Mouse (Mus musculus): ENCODE results near the gene Tnrc18.

The Tnrc18 gene

GRCm38 (mm10) chr5:142776080-142776479, 41.4 kb downstream of the Tnrc18 start:
- no peak for DNase-seq (ENCODE audit: low spot score)

- DNase-seq (ENCODE audit: low spot score): no peak
These were observed 42.7 kb downstream of the Tnrc18 start for GRCm38 (mm10) chr5:142774771-142775170.

GRCm38 (mm10) chr5:142771964-142772363, 45.5 kb downstream of the Tnrc18 start:
- DNase-seq (ENCODE audit: low spot score): peak; percentile 51

GRCm38 (mm10) chr5:142771034-142771433, 46.4 kb downstream of the Tnrc18 start:
- DNase-seq (ENCODE audit: low spot score): no peak

- DNase-seq (ENCODE audit: low spot score): no peak
These were observed 47.8 kb downstream of the Tnrc18 start for GRCm38 (mm10) chr5:142769641-142770040.

- DNase-seq (ENCODE audit: low spot score): no peak
These were observed 48.9 kb downstream of the Tnrc18 start for GRCm38 (mm10) chr5:142768352-142769267.

GRCm38 (mm10) chr5:142767937-142768336, 49.5 kb downstream of the Tnrc18 start:
- DNase-seq (ENCODE audit: low spot score): peak; percentile 69

GRCm38 (mm10) chr5:142766708-142767107, 50.8 kb downstream of the Tnrc18 start:
- no peak for DNase-seq (ENCODE audit: low spot score)

GRCm38 (mm10) chr5:142764889-142765288, 52.6 kb downstream of the Tnrc18 start:
- DNase-seq (ENCODE audit: low spot score): peak; percentile 53

GRCm38 (mm10) chr5:142764306-142764705, 53.2 kb downstream of the Tnrc18 start:
- DNase-seq (ENCODE audit: low spot score): peak; percentile 62

- DNase-seq (ENCODE audit: low spot score): no peak
These were observed 55.2 kb downstream of the Tnrc18 start for GRCm38 (mm10) chr5:142762082-142762807.

- peak; percentile 51 for DNase-seq (ENCODE audit: low spot score)
These were observed 56.0 kb downstream of the Tnrc18 start for GRCm38 (mm10) chr5:142761326-142761983.

- DNase-seq (ENCODE audit: low spot score): peak; percentile 52
These were observed 57.7 kb downstream of the Tnrc18 start for GRCm38 (mm10) chr5:142759786-142760185.

- no peak for DNase-seq (ENCODE audit: low spot score)
These were observed 65.2 kb downstream of the Tnrc18 start for GRCm38 (mm10) chr5:142752241-142752640.

GRCm38 (mm10) chr5:142750173-142750572, 67.3 kb downstream of the Tnrc18 start:
- DNase-seq (ENCODE audit: low spot score): no peak

GRCm38 (mm10) chr5:142747026-142747629, 70.3 kb downstream of the Tnrc18 start:
- no peak for DNase-seq (ENCODE audit: low spot score)

- no peak for DNase-seq (ENCODE audit: low spot score)
These were observed 77.5 kb downstream of the Tnrc18 start for GRCm38 (mm10) chr5:142739941-142740340.

GRCm38 (mm10) chr5:142731916-142732315, 85.5 kb downstream of the Tnrc18 start:
- DNase-seq (ENCODE audit: low spot score): peak; percentile 50

GRCm38 (mm10) chr5:142730295-142730694, 87.2 kb downstream of the Tnrc18 start:
- no peak for DNase-seq (ENCODE audit: low spot score)

GRCm38 (mm10) chr5:142728301-142728700, 89.2 kb downstream of the Tnrc18 start:
- no peak for DNase-seq (ENCODE audit: low spot score)

GRCm38 (mm10) chr5:142726748-142727147, 90.7 kb downstream of the Tnrc18 start:
- no peak for DNase-seq (ENCODE audit: low spot score)

- DNase-seq (ENCODE audit: low spot score): peak; percentile 52
These were observed 93.2 kb downstream of the Tnrc18 start for GRCm38 (mm10) chr5:142724265-142724664.
